Mouse (Mus musculus) kidney, adult 18-20 months (tissue): ENCODE data around the gene Gm4491.
A peak's percentile ranks its signal among the peaks of the same experiment; 100 is the strongest.

ENCODE experiments used
- DNase-seq: peaks from one replicate; pipeline ENCODE4 v3.0.0; 2021

Gene Gm4491

DNA sequence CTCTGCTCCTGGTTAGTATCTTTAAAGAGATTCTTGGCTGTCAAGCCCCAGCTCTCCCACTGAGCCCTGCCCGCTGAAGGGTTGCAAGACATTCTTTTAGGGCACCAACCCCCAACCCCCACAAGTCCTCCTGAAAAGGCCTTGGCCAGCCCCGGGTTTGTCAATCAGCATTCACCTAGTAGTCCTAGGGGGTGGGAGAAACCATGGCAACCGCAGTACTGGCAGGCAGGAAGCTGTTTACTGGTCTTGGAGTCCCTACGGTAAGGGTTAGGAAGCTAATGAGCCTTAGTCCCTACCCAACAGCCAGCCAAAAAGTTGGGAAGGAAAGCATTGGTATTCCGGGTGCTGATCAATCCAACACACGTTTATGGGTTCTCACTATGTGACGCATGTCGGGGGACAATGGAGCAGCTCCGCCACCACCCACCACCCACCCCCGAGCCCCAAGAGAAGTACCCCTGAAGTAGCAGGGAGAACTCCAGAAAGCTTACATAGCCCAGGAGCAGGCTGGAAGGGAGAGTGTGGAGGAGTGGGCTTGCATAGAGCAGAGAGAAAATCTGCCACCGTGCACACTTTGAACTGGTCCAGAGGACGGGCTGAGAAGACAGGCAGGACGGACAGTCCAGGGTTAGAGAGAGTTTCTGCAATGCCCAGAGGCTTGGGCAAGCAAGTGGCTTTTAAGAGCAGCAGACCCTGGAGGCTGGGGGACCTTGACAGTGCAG, at the start of gene Gm4491:
TSS of gene Gm4491 (minus strand) at position 61 of the 722 bp plus-strand sequence.
- no peak for DNase-seq

DNA sequence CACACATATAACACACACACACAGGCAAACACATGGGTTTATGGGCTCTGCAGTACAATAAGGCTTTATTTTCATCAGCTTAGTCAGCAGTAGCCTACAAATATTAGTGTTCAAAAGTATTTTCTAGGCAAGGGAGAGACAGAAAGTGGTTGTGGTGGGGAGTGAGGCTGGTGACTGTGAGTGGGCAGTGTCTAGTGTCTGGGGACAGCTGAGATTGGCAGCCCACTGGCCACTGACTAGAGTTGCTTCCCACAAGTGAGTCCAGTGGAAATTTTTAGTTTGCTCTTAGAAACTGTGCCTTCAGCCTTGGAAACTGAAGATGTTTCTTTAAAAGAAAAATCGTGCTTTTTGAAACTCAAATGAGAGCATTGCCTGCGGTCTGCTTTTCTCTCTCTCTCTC, 46.1 kb upstream of the Gm4491 start:
- DNase-seq = no peak

DNA sequence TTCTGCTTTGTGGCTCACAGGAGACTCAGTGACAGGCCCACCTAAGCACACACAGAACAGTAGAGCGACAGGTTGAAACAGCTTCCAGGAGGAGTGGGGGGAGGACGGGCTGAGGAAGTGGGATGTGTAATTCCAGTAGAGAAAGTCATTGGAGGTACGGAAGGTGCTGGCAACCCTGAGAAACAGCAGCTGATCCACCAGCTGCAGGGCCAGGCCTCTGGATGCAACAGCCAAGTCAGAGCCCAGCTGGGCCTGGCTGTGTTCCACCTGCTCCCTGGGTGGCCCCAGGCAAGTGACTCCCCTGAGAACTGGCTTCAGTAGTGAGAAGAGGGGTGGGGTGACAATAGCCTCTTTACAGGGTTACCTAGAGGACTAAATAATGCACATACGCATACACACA, 45.5 kb upstream of the Gm4491 start:
- no peak for DNase-seq

DNA sequence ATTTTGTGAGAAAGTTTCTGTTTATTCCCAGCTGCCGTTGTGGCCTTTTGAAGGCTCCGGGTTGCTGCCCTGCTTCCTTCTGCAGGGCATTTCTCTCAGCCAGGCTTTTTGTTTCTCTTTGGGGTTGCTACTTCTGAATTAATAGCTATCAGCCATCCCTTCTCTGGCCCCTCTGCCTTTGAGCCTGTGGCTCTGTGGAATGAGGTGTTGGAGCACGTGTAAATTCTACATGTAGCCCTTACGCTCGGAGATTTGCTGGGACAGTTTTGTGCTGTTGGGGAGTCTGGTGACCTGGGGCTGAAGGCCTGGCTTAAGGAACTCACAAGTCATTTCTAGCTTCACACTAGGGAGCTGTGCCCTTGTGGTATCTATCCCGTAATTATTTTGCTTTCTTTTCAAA, 39.2 kb upstream of the Gm4491 start:
- DNase-seq = no peak

DNA sequence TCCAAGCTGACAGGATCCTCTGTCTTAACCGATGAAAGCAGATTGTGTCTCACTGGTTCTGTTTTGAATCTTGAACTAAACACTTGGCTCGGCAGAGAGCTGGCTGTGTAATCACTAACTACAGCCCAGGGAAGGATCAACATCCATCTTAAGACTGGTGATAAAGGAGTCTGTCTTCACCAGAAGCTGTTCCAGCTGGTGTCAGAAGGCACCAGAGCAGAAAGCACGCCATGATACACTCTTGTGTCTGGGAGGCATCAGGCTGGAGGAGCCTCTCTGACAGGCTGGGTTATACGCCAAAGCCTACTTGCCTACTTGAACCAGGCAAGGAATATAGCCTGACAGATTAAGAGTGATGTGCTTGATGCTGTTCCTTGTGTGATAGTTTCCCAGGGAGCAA, 30.1 kb upstream of the Gm4491 start:
- DNase-seq = no peak

DNA sequence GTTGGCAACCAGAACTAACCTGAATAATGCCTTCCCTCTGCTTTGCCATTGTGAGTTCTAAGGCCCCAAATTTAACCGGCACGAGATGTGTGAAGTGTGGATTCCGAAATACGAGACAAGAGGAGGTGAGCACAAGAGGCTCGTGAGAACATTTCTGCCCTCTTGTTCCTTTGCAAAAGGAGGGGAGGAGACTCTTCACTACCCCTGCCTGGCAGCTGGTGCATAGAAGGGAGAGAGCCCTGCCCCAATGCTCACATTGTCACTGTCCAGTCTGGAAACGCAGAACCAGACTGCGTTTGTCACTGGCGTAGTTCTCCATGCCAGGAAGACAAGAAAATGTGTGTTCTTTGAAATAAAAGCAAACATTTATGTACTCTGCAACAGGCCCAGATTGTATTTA, 19.6 kb upstream of the Gm4491 start:
- no peak for DNase-seq

DNA sequence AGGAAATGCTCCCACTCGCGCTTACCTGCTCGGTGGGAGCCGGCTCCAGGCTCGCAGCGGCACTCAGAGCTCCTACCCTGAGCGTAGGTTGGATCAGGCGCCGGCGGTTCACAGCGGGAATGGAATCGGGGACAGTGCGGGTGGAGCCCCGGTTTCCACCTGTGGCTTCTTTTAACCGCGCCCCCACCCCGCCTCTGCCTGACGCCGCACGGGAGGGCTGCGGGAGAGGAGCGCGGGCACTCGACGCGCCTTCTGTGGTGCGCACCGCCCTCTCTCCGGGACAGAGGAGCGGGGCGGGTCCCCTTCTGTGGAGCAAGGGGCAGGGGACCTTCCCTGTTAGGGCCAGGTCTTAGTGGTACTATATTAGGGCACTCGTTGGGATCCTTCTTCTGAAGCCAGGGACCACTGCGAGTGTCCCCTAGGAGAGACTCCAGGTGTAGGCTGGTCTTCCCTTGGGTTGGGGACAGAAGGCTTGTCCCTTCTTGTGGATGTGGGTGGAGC, 17.5 kb upstream of the Gm4491 start, which contains the start of gene Gjb6:
TSS of gene Gjb6 (minus strand) at position 451 of the 501 bp plus-strand sequence.
- no peak for DNase-seq

DNA sequence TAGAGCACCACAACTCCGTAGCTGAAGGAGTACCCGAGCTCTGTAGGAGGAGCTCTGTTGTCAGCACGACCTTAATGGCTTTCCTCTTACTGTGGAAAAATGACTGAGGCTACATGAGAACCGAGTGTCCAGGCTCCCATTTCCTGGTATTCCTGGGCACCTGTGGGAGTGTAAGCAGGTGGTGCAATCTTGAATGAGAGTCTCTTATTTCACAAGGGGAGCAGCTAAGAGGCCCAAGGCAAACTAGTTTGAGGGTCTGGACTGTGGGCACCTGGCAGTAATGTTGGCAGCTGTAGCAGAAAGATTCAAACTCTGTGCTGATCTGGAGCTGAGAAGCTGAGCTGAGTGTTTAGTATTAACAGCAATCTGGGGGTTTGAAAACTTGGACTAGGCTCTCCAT, 11.7 kb upstream of the Gm4491 start:
- no peak for DNase-seq

DNA sequence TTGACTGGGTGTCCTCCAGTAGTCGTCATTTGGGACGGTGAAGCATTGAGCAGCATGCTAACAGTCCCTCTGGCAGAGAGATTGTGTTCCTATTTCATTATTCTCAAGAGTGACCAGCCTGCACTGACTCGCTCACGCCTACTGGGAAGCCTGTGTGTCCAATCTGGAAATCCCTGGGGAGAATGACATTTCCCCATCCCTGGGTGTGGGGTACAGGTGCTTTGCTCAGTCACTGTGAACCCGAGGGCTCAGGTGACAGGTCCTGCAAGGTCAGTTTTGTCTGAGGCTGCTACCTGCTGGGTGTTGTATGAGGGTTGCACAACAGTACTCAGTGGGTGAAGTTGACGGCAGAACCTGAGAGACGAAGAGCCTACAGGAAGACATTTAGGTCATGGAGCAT, 6.6 kb upstream of the Gm4491 start:
- DNase-seq = no peak

DNA sequence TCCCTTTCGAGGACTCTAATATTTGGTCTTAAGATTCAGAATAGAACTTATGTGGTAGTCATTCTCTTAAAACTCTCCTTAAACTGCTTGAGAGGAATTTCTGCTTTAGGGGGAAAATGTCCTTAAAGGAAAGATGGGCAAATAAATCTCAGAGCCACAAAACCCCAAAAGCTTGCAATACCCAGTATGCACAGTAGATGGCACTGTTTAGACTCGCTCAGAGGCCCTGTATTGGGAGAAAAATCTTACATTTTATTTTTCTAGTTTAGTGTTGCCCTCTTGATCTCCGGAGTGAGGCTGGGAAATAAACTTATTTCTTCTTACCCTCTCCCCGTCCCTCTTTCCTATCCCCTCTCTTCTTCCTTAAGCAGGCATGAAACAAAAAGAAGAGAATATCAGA, 6.5 kb downstream of the Gm4491 start:
- DNase-seq = no peak

DNA sequence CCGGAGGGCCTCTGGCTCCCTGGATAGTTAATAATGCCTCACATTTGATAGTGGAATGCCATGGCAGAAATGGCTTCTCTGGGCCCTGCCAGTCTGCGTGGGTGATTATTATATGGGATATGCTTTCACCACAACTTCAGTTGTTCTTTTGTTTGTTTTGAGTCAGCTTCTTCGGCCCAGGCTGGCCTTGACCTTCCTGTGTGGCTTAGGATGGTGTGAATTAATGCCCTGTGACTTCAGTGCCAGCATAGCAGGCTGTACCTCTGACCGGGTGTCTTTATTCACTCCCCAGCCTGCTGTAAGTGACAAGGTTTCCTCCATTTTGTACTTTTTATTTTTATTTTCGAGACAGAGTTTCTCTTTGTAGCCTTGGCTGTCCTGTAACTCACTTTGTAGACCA, 7.8 kb downstream of the Gm4491 start:
- DNase-seq = no peak

DNA sequence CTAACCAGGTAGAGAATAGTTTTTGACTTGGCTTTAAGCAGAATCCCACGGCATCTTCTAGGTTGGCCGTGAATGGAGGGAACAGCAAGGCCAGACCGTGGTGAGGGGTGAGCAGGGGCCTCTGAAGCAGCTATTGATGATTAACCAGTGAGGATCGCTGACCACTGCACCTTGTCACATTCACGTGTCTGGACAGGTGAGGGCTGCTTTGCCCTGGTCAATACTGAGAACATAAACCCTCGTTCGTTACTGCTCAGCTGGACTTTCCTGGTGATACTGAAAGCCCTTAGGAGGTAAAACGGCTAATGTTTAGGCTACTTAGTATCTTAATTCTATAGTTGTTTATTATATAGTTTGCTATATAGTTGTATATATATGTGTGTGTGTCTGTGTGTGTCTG, 8.6 kb downstream of the Gm4491 start:
- peak; percentile 73 for DNase-seq

DNA sequence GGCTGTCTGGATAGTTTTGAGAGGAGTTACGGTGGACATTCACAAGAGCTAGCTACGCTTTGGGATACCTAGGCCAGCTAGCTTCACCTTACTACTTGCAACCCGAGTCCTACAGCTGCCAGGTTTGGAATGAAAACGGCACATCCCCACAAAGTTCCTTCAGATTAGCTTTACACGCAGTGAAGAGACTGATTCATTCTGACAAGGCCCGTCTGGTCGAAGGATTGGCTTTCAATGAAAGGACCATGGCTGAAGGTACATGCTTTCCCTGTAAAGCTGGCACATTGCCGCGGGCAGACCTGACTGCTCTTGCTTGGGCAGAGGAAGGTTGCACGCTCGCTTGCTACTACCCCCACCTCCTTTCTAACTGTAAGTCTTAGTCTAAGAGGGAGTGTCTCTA, 10.0 kb downstream of the Gm4491 start:
- DNase-seq = no peak

DNA sequence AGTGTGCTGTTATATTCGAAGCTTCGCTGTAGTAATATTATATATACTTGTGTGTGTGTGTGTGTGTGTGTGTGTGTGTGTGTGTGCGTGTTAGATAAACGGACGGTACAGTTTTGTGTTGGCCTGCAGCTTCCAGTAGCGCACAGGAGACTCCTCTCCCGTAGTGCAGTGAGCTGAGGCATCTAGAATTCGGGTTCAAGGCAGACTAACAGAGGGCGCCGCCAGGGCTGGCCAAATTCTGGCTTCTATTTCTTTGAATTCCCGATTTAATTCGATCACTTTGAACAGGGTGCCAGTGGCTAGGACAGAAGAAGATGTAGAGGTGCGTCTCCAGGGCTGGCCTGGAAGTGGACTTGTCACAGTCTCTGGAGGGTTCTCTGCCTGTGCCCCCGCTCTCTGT, 10.6 kb downstream of the Gm4491 start:
- DNase-seq = peak; percentile 26

DNA sequence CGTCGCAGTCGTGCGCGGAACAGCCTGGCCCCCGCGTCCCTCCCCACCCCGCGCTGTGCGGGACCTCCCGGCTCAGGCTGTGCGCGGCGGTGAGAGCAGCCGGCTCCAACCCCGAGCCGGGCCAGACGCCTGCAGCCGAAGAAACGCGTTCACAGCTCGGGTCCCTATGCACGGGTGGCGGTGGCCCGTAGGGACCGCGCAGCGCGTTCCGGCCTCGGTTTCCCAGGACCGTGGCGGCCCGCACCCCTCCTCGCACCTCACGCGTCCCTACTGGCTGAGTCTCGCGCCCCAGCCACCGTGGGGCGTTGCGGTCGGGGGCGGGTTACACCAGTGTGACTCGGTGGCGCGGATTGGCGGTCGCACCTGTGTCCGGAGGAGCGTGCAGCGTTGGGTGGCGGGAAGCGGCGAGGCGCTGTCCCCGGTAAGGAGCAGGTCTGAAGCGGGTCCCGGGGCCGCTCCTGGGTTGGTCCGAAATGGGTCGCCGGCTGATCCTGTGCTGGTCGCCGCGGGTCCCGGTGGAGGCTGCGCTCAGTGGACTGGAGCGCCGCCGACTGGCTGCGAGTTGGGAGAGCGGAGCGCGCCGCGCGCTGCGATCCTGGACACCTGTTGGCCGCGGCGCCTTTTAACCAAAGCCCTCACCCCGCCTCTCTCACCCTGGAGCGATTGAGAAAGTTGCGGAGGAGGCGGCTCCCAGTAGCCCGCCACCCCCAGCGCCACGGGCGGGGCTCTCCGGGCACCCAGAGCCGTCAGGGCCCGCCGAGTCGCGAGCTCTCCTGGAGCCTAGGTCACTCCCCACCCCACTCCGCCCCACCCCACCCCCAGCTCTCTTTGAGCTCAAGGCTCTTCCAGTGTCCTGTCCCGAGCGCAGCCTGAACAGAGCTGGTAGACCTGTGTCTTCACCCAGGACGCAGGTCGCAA, 11.3 kb downstream of the Gm4491 start, which contains the start of gene Gjb2:
TSS of gene Gjb2 (minus strand) at position 597 of the 918 bp plus-strand sequence.
- peak; percentile 87 for DNase-seq

DNA sequence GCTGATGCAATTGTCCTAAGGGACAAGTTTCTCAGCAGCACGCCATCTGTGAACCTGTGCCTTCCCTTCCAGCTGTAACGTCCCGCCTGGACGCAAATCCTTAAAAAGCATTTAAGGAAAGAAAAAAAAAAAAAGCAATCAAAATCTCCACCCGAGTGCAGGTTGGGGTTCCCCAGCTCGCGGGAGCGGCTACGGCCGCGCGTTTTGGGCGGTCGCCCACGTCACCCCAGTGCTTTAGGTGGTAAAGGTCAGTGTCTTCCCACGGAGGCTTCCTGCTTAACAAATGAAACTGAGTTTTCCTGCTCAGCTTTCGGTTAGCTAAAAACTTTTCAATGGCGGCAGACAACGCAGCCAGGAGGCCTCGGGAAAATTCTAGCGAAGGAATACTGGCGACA, 12.0 kb downstream of the Gm4491 start:
- peak; percentile 40 for DNase-seq

DNA sequence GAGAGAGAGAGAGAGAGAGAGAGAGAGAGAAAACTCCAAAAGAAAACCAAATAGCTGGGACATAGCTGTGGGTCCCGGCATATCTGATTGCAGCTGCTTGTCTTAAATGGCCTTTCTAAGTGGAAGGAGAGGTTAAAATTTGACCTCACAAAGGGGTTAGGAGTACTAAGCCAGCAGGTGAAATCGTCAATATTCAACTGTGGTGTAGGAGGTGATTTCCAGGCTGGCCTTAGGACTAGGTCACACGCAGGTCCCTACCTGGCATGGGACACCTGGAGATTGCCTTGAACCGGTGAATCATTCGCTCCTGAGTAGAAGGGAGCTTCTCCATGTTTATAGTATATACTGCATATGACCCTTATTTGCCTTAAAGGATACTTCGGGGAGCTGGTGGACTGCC, 12.6 kb downstream of the Gm4491 start:
- peak; percentile 31 for DNase-seq

DNA sequence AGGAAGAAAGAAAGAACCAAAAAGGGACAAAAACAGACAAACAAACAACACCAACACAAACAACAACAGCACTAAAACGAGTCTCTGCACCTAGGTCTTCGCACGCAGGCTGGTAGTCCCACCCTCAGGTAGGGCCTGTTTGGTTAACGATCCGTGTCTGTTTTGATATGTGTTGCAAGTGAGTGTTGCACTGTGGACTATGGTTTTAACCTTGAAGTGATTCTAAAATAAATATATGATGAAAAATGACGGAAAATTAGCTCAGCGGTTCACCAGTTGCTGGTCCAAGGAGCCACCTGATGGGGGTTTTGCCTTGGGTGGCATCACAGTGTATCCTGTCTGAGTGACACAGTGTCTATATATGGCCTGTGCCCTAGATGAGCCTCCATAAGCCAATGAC, 14.1 kb downstream of the Gm4491 start:
- no peak for DNase-seq

DNA sequence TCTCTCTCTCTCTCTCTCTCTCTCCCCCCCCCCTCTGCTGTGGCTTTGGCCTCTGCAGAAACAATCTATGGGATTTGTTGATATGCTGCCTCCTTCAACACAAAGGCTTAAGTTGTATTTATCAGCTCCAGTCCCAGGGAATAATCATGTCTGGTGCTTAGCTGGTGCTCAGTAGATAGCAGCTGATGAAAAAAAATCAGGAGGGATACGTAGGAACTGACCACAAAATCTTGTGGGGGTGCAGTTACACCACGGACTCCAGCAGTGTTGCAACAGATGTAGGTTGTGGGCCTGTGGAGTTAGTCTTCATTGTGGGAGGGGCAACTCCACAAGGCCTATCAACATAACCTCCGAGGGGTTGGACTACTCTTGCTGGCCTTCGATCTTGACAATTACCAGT, 19.8 kb downstream of the Gm4491 start:
- no peak for DNase-seq

DNA sequence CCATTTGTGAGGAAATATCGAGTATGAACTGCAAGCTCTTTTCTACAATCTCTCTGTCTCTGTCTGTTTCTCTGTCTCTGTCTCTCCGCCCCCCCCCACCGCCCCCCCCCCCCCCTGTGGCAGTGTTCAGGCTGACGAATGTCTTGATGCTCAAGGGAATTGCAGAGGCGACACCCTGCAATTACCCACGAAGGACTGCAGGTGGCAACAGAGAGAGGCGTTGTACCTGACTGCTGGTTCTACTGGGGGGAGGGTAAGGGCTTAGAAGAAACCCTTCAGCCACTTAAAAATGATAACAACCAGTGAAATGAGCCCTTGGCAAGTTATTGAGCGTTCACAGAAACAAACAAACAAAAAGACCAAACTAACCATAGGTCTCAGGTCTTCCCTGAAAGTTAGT, 22.7 kb downstream of the Gm4491 start:
- peak; percentile 58 for DNase-seq

DNA sequence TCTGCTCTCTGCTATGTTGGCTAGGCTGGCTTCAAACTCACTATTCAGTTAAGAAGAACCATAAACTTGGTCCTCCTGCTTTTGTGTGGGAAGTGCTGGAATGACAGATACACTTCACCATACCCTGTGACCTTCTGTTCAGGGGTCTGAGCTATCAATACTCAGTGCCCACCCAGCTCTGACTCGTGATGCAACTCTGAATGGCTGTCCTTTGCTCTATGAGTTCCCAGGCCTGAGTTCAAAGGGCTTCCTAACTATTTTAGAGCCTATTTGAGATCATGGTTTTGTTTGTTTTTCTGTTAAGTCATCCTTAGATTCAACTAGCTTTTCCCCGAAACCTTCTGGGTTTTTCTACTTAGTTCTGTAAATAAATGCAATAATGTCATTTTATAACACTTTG, 25.7 kb downstream of the Gm4491 start:
- DNase-seq = peak; percentile 20

DNA sequence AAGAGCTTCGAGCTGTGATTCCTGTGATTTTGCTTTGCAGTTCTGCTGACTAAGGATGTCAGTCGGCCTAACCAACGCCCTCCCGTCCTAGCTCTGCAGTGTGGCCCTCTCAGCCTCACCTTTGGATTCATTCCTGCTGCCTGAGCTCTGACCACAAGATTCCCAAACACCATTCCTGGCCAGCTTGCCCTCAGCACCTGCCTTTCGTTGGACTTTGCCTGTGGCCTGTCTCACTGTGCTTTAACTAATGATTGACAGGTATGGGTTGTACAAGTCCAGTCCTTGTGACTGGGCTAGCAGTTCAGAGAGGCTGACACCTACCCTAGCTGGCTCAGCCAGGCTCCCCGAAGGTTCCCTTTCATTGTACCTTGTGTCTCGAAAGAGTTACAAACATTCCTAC, 26.6 kb downstream of the Gm4491 start:
- DNase-seq = peak; percentile 76

DNA sequence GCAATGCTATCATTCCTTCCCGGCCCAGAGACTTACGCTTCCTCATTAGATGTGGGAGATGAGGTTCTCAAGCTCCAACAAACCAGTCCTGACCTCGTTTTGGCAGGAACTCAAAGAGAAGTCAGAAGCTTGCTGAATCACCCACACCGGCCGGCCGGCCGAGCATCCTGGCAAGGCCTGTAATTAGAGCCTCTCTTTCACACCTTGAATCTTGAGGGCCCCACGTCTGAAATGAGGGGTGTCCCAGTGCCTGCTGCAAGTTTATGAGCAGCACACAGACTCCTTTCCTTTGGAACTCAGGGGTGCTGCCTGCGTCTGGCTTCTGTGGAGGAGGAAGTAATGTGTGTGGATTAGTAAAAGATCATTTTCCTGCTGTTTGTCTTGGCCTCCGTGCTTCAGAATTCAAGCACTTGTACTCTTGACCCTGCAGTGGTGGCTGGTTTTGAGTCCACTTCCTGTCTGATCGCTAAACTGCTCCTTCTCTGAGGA, 31.5 kb downstream of the Gm4491 start:
- peak; percentile 60 for DNase-seq

DNA sequence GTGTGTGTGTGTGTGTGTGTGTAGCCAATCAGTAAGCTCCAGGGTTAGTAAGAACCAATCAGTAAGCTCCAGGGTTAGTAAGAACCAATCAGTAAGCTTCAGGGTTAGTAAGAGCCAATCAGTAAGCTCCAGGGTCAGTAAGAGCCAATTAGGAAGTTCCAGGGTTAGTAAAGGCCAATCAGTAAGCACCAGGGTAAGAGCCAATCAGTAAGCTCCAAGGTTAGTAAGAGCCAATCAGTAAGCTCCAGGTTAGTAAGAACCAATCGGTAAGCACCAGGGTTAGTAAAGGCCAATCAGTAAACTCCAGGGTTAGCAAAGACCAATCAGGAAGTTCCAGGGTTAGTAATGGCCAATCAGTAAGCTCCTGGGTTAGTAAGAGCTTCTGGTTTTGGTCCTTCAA, 32.8 kb downstream of the Gm4491 start:
- no peak for DNase-seq
